Mouse (Mus musculus): ENCODE results near the gene Mon2.

DNA sequence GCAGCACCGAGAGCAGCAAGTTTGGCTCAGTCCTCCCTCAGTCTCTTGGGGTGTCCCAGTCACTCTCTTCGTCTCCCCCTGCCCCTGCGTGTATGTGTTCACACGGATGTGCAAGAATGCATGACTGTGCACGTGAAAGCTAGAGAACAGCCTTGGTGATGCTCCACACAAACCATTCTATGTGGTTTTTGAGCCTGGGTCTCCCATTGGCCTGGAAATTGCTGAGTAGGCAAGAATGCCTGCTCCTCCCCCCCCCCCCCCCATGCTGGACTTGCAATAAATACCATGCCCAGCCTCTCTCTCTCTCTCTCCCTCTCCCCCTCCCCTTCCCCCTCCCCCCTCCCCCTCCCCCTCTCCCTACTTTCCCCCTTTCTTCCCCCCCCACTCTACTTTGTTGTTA lies 117.6 kb downstream of the Mon2 start:
- no peak for TF ChIP-seq POLR2A (IDR thresholded peaks at IDR 0.05; ENCODE audit: low read depth, low read length)
- TF ChIP-seq CTCF (conservative IDR thresholded peaks at IDR 0.05; ENCODE audit: insufficient read depth, insufficient read length, low read depth, low read length): no peak

Measured in kidney, adult 2 months (tissue).